Mouse (Mus musculus) mesoderm, embryonic 11.5 days (tissue): ENCODE data around the gene Il10.

Experiments used
- DNase-seq: peaks from one replicate; pipeline ENCODE4 v3.0.0-alpha.2; 2012; ENCODE audit warnings: low read depth, low spot score

Il10 gene

GRCm38 (mm10) chr1:131049361-131049806, 29.7 kb downstream of the Il10 start:
- no peak for DNase-seq

- DNase-seq, result no peak
These were observed 30.4 kb downstream of the Il10 start for GRCm38 (mm10) chr1:131050011-131050410.

GRCm38 (mm10) chr1:131050617-131051016, 31.0 kb downstream of the Il10 start:
- no peak for DNase-seq

- DNase-seq, result no peak
These were observed 31.4 kb downstream of the Il10 start for GRCm38 (mm10) chr1:131051073-131051472.

- DNase-seq, result peak; percentile 88
These were observed 33.6 kb downstream of the Il10 start for GRCm38 (mm10) chr1:131053239-131053638.

- DNase-seq, result no peak
These were observed 34.0 kb downstream of the Il10 start for GRCm38 (mm10) chr1:131053656-131054055.

- no peak for DNase-seq
These were observed 34.6 kb downstream of the Il10 start for GRCm38 (mm10) chr1:131054251-131054650.

GRCm38 (mm10) chr1:131058431-131058830, 38.8 kb downstream of the Il10 start:
- DNase-seq, result no peak

- DNase-seq, result no peak
These were observed 39.8 kb downstream of the Il10 start for GRCm38 (mm10) chr1:131059411-131059810.

GRCm38 (mm10) chr1:131059841-131060240, 40.2 kb downstream of the Il10 start:
- DNase-seq, result no peak

GRCm38 (mm10) chr1:131060290-131061253, 40.9 kb downstream of the Il10 start:
- DNase-seq, result peak; percentile 59

GRCm38 (mm10) chr1:131061740-131062254, 42.2 kb downstream of the Il10 start:
- no peak for DNase-seq

GRCm38 (mm10) chr1:131062821-131063220, 43.2 kb downstream of the Il10 start:
- DNase-seq, result no peak

- no peak for DNase-seq
These were observed 44.6 kb downstream of the Il10 start for GRCm38 (mm10) chr1:131064202-131064601.

- DNase-seq, result no peak
These were observed 48.5 kb downstream of the Il10 start for GRCm38 (mm10) chr1:131068011-131068727.

- DNase-seq, result no peak
These were observed 49.4 kb downstream of the Il10 start for GRCm38 (mm10) chr1:131069010-131069409.

GRCm38 (mm10) chr1:131072376-131072990, 52.8 kb downstream of the Il10 start:
- DNase-seq, result no peak

GRCm38 (mm10) chr1:131074524-131074938, 54.9 kb downstream of the Il10 start:
- DNase-seq, result no peak
